Mouse (Mus musculus) lung, postnatal 0 days (tissue): Measurements from ENCODE around the gene Wasl.

Experiments
- CTCF ChIP-seq: IDR thresholded peaks from 2 replicates; pipeline ENCODE4 v1.5.1; 2016; ENCODE audit warnings: antibody characterized with exemption, mild to moderate bottlenecking
- EP300 ChIP-seq: IDR thresholded peaks from 2 replicates; pipeline ENCODE4 v1.6.1; 2016; ENCODE audit warnings: antibody characterized with exemption, mild to moderate bottlenecking, control low read depth

GRCm38 (mm10) chr6:24641286-24641685 is 23.5 kb downstream of the Wasl start:
- TF ChIP-seq CTCF = no peak
- no peak for TF ChIP-seq EP300
